Mouse (Mus musculus) ES-CJ7 (cell line): ENCODE data around the gene B9d2.

Experiments used
- DNase-seq: peaks from one replicate; pipeline ENCODE4 v3.0.0; 2011; ENCODE audit warnings: low read depth, low spot score

B9d2 gene

DNA sequence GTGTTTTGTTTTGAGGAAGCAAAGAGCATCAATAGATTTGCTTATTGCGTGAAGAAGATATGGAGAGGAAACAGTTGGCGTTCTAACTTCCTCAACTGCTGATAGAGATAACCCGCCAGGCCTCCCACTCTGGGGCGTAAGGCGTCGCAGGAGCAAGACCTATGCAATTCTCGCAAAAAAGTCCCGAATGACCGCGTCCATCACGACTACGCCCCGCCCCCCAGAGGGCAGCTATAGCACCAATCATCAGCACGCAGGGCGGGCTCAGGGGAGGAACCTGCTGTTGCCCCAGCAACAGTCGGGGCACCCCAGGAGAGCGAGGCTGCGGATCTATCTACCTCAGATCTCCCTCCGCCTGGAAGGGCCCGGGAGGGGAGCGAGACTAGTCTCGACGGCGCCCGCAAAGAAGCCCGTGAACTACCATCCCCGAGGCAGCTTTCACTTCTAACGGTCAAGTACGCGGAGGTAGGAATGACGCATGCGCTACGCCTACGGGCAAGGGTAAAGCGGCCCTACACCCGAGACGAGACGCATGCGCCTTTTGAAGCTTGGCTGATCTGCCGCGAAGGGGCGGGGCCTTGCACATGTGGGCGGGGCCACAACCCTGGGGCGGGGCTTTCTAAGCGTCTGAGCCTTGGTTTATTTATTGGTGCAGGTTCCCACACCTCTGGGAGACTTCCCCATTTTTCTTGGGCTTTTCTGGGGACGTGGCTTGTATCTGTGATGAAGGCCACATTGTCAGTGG lies at the start of gene B9d2:
Gene B9d2 (plus strand): TSS at position 267 of the 745 bp plus-strand sequence.
- DNase-seq = peak; percentile 97

DNA sequence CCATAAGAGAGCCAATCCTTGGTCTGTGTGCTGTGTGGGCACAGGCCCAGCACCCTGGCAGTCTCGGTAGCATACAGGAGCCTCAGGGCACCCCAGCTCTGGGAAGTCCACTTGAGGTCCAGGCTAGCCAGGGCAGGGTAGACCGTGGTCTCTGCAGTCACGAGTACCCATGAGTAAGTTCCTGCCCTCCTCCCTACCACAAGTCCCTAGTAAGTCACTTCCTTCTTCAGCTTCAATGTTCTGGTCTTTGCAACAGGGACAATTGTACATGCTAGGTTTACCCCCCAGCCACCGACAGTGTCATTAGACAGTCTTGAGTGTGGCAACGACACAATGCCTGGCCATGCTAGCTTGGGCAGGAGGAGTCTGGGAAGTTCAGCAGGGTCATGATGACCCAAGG lies 47.9 kb upstream of the B9d2 start:
- DNase-seq = no peak

DNA sequence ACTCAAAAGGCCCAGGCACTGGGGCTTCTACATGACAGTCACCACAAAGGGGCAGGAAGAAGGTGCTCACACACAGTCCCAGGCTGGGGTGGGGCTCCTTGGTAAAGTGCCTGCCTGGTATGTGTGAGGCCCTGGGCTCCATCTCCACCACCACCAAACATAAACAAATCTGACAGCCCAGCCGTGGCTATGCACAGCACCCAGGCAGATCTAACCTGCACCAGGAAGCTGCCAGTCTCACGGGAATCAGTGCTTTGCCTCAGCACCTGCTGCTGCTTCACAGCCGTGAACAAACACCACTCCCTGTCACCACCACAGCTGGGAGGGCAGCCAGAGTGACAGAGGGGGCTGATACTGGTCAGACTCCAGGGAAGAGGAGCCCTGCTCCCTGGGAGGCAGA lies 44.2 kb upstream of the B9d2 start:
- DNase-seq = no peak

DNA sequence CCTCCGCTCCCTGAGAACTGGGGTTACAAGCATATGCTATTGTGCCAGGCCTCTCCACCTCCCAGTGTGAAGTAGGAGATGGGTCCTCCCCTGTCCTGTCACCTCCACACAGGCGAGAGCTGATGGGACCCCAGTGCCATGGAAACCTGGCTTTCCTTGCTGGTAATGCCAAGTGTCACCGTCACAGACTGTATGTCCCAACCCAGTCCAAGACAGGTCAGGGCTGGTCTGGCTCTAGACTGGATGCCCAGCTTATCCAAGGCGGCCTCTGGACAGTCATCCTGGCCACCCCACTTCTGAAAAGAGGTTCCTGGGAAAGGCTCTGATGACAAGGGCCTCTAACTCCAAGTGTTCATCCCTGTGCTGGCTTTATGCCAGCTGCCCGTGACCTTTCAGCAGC lies 43.5 kb upstream of the B9d2 start:
- no peak for DNase-seq

DNA sequence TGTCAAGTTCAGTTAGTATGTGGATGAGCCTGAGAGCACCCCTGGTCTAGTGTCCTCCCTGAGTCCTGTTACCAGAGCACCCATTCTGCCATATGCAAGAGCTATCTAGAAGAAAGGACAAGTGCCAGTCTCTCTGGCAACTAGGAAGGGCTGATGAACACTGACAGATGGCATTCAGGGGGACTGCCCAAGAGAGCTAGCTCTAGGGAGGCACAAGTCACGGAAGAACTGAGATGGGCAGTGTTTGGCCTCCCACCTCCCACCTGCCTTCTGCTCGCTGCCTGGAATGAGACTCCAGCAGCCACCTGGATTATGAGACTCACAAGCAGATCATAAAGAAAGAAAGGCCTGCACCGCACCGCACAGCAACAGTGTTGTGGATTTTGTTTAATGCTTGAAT lies 40.8 kb upstream of the B9d2 start:
- DNase-seq = no peak

DNA sequence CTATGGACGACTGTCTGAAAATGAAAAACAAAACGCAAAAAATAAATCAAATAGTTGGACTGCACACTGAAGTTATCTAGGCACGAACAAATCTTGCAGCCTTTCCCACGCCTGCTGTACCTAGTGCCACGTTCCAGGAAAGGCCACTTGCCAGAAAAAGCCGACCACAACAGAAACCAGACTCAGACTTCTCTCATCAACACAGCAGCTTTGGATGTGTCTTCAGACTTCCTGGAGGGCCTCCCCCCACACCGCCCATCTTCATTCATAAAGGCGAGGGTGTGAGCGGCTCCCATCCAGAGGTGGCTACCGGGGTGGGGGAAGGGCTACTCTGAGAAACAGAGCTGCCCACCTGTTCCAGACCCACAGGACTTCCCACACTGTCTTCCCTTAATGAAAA lies 36.4 kb upstream of the B9d2 start:
- no peak for DNase-seq

DNA sequence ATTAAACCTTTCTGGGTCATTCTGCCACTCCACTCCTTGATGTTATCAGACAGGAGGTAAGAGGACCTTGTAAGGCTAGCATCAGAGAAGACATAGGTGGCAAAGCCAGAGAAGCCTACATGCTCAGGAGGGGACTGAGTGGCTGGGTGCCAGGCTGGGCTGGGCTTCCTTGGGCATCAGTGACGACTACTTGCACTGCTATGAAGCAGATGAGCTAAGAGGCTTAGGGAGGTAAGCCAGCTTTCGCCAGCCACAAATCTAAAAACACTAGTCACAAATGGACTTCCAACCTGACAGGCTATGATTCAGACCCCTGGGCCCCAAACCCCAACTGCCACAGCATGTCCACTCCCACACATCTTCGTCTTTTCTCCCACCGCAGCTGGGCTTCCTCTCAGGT lies 35.9 kb upstream of the B9d2 start:
- DNase-seq = no peak

DNA sequence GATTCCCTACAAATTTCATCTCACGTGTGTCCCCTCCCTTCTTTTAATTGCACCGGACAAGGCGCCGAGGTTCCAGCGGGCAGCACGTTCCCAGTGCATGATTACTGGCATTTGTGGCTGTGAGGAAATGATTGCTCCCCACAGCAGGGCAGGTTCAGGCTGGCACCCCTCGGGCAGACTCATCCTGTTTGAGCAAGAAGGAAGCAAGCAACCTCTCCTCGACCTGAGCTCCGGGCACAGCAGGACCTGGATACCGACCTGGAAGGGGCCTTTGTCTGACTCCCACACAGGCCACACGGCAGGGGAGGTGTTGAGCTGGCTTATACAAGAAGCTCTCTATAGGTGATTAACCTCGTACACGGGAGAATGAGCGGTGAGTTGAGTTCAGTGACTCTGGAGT lies 35.5 kb upstream of the B9d2 start:
- no peak for DNase-seq

DNA sequence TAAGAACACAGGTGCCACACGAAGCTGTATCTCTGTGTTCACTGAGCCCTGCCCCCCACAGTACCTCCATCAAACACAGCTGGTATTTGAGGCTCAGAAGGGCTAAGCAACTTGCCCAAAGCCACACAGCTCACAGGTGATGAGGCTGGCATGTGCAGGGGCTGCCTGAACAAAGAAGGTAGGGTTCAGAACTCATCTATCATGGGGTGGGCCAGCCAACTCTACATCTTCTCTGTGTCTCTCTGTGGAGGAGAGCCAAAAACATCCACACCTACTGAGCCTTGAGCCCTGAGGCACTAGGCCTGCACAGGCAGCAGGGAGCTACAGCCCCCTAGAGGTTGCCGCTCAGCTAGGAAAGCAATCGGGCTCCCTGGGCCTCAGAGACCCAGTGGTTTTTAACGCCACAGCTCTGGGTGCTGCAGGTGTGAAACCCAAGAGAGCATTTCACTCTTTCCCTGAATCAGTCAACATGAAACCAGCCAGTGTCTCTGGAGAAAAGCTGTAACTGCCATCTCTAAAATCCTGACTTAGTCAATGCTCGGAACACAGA lies 32.9 kb upstream of the B9d2 start:
- DNase-seq = peak; percentile 63

DNA sequence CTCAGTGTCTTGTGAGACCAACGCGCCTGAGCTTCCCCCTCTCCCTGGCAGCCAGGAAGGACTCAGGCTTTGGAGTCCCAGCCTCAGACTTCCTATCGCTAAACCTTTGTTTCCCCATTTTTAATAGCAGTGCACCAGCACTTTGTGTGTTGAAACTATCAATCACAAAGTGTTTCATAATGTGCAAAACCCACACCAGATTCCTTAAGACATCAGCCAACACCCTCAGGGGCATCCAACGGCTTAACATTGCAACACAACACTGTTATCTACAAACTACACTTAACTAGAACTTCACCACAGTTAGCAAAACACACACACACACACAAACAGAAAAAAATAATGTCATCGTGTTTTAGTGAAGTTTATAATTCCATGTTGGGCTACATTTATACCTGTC lies 30.7 kb upstream of the B9d2 start:
- no peak for DNase-seq

DNA sequence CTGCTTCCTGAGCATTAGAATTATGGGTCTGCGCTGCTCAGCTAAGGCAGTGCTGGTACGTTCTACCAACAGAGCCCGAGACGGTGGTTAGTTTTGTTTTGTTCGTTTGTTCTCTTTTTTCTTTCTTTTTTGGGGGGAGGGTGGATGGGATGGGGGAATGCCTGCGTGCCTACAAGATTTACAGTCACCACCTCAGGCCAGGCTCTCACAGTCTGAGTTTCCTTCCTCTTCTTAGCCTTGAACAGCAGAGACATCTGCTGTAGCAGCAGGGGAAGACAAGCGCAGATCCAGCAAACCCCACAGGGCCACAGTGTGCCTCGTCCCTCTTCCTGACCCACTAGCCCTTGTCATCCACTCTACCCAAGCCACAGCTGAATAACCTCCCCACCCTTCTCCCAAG lies 29.3 kb upstream of the B9d2 start:
- DNase-seq = no peak

DNA sequence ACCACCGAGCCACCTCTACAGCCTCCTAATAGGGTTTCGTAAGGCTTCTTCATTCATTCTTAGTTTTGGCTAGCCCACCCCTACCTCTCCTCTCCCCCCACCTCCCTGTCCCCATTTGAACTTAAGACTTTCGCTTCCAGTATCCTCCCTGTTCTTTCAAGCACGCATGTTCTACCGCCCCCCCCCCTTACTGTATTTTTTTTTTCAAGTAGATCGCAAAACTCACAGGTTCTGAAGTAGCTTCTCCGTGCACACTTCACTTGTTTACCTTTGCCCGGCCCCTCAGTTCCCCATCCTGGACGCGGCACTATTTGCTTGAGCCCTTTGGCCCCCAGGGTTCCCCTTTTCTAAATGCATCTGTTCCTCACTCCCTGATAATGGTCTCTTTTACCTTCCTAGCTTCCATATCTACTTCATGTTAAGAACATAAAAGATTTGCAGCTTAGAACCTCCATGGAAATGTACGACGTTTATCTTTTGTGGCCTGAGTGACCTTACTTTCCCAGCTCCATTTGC lies 28.3 kb upstream of the B9d2 start:
- DNase-seq = no peak

DNA sequence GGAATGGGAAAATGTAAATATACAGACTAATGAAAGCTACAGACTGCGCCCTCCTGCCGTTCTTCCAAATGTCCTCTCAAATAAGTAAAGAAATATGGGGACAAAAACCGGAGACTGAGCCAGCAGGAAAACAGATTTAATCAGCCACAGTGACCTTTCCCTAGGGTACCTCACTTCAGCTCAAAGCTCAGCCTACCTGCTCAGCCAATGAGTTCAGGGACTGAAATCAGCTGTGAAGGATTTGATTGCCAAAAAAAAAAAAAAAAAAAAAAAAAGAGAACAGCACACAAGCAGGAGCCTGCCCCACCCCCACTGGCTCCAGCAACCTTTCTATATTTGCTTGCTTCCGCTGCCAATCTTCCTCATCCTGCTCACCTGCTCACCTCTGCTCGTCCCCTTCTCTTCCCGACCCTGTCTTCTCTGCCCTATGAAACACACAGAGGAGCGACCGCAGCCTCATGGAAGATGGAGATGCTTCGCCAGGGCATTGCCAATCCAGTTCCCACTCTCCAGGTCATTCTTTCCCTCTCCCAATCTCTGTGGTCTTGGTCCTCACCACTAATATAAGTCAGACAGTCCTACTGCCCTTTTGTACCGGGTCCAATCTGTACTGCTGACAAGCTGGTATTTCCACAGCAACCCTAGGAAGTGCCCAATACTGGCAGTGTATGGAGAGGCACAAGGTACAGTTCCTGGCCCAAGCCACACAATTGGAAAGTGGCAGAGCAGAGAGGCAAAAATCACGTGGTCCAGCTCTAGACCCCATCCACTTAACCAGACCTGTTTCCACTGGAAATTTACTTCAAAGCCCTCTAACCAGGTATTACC lies 24.8 kb upstream of the B9d2 start:
- DNase-seq = peak; percentile 85

DNA sequence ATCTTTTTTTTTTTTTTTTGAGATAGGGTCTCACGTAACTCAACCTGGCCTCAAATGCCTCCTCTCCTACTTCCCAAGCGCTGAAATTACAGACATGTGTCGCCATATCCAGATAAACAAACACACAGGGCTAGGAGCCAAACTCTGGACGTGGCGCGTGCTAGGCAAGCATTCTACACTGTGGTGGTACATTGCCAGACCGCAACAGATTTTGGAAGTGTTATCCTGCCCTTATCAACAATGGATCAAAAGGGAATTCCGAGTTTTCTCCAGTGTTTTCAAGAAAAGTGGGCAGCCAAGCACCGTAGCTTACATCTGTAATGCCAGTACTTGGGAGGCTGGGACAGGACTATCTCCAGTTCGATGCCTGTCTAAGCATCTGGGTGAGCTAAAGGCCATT lies 22.8 kb upstream of the B9d2 start:
- no peak for DNase-seq

DNA sequence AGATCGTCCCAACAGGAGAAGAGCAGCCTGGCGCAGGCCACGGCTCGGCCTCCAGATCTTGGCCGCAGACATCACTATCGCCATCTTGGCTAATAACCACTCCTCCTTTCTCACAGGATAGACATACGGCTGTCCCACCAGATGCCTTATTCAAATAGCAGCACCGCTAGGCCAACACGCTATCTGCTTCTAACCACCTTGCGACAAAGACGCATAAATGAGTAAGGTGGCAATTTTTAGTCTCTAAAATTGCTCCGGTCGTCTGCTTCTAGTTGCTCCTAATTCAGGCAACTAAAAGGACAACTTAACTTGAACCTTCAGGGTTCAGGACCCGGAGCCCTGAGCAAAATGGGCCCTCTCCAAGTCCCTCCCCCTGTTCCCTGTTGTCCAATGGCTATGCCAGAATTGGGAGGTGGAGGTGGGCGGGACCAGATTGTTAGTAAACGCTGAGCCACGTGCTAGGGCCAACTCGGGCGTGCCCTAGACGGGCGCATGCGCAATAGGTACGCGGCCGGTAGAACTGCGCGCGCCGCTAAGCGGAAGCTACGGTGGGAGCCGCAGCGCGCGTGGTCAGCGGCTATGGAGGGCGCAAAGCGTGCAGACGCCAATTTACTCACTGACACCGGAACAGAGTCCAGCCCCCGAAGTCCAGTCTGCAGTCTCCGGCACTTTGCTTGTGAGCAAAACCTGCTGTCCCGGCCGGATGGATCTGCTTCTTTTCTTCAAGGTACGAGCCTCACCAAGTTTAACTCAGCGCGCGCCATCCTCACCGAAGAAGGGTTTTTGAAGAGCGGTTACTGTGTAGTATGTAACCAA lies 21.7 kb upstream of the B9d2 start, which contains the start of the genes Bckdha and Exosc5:
Gene Bckdha (minus strand): TSS at position 325 of the 816 bp plus-strand sequence.
Gene Exosc5 (plus strand): TSS at position 508 of the 816 bp plus-strand sequence.
- peak; percentile 100 for DNase-seq

DNA sequence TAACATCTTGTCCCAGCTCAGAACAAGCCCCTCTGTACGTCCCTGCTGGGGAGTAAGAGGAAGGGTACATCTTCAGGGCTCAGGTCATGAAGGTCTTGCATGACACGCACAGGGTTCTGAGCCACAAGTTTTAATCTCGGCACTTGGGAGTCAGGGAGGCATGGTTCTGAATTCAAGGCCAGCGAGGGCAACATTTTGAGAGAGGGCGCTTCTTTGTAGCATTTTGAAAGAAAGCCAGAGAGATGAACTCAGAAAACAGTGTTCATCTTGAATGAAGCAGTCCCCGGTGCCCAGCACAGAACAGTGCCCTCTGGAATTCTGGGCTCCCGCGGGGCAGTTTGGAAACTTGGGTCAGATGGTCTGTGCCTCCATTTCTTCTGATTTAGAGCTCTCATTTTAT lies 14.2 kb upstream of the B9d2 start:
- DNase-seq = no peak

DNA sequence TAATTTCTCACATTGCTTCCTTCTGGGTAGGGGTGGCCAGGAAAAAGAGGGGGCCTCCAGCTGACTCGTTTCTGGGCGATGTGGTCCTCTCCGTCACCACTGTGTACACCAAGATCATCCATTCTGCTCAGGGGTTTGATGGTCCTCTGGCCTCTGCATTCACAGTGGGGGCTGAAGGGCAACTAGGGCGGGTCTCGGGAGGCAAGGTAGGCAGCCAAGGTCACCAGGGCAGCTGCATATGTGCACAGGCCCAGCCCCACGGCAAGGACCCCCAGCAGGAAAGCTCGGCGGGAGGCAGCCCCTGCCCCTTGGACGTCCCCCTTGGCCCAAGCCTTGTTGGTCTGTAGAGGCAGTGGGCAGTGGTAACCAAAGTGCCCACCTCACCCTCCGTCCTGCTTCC lies 11.4 kb upstream of the B9d2 start:
- peak; percentile 71 for DNase-seq

DNA sequence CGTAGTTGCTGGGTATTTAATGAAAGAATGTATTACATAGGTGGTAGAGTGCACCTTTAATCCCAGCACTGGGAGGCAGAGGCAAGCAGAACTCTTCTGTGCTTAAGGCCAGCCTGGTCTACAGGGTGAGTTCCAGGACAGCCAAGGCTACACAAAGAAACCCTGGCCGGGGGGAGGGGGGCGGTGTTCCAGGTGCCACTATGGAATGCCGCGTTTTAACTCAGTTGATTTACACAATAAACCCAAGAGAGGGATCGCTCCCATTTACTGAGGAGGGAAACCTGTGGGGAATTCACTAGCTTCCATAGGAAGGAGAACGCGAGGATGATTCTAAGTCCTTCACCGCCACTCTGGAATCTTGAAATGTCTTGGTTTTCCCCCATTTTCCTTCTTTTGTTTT lies 10.9 kb upstream of the B9d2 start:
- DNase-seq = peak; percentile 90

DNA sequence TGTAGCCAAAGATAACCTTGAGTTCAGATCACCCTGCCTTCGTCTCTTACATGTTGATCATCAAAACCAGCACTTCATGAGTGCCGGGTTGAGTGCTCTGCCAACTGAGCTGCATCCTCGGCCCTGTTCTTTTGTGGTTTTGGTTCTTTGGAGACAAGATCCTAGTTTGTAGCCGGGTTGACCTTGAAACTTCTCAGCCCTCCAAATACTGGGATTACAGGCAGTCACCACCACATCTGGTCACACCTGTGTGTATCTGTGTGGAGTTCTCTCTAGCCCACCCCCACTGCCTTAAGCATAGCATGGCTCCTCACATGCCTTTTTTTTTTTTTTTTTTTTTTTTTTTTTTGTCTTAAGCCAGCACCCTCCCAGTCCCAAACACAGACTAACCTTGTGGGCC lies 10.5 kb upstream of the B9d2 start:
- DNase-seq = peak; percentile 55

DNA sequence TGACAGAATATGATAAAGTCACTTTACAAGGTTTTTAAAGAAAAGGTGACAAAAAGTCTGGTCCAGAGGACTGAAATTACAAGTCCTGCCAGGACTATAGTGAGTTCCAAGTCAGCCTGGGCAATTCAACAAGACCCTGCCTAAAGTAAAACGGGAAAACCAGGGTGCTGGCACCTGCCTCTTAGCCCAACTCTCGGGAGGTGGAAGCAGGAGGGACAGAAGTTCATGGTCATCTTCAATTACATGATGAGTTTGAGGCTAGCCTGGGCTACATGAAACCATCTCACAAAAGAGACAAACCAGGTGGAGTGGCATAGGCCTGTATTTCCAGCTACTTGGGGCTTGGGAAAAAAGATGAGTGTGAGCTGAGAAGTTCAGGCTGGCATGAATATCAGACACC lies 8.9 kb upstream of the B9d2 start:
- no peak for DNase-seq

DNA sequence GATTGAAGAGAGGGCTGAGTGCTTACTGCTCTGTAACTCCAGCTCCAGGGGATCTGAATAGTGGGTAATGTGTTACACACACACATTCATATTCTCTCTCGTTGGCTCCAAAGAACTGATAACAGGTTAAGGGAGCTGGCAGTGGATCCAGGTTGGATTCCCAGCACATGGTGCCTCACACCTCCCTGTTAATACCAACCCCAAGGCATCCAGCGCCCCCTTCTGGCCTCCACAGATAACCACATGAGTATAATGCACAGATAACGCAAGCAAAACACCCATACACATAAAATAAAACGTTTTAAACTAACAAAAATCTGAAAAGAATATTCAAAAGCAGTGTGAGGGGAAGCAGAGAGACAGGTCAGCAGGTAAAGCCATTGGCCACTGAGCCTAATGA lies 8.1 kb upstream of the B9d2 start:
- DNase-seq = peak; percentile 70

DNA sequence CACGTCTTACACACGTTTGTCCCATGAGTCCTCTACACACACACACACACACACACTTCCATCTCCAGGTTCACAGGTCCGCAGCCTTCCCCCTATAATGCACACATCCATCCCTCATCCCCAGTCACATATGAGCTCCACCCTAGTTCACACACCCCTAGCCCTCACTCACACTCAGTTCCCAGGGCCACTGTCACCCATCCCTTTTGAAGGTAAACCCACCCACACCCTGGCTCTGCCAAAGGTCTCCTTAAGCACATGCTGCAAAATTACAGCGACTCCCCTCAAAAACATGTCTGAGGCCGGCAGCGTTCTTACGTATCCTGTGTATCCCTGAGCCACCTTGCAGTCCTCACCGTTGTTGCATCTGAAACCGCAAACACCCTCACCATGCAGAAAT lies 6.3 kb upstream of the B9d2 start:
- DNase-seq = no peak
